Mouse (Mus musculus) thymus, postnatal 0 days (tissue): ENCODE results near the gene Serpinb6e. TPM values are rescaled to one million over a fixed set of nuclear protein-coding genes. Genes with fewer than 3 reads are reported as not detected.

Experiments used
- DNase-seq: peaks from one replicate; pipeline ENCODE4 v3.0.0-alpha.2; 2015; ENCODE audit warnings: low spot score
- polyA plus RNA-seq: library from polyadenylated mRNA; unstranded; fragments of >200 nt; fragmentation: Nextera tagmentation; extraction: Ambion mirVana; gene quantifications from 2 replicates; pipeline ENCODE4 v1.2.1, GENCODE M21; 2015

Gene Serpinb6e
- polyA plus RNA-seq = not detected in 2 replicates

DNA sequence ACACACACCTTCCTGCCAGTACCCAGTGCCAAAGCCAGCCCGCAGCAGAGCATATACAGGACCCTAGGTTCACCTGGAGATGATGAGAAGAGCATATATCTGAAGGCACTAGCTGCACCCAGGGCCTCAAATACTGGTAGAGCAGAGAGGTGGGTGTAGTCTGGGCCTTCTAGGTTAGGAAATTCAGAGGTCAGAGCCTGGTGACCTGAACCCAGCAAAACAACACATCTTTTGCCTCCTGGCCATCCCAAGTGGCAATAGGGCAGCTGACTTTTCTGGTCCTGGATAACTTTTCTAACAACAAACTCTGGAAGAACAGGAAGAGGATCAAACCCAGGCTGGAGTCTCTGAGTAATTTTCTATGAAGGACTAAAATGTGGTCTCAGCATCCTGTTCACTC lies at the start of gene Serpinb6e:
Gene Serpinb6e (minus strand): TSS at position 101 of the 400 bp plus-strand sequence.
- DNase-seq = no peak

DNA sequence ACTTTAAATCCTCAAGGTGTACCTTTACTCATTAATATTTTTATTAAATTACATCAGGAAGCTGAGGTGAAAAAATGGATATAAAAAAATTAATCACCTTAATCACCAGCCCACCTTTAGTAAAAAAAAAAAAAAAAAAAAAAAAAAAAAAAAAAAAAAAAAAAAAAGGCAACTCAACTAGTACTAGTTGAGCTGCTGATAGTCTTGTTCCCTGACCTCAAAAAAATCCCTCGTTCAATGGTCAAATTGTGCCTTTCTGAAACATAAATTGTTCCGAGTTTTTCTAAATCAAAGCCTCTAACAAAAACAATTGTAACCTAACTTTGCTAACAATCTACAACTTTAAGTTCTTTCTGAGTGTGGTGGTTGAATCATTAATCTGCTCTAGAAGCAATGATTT lies 12.5 kb downstream of the Serpinb6e start:
- no peak for DNase-seq

DNA sequence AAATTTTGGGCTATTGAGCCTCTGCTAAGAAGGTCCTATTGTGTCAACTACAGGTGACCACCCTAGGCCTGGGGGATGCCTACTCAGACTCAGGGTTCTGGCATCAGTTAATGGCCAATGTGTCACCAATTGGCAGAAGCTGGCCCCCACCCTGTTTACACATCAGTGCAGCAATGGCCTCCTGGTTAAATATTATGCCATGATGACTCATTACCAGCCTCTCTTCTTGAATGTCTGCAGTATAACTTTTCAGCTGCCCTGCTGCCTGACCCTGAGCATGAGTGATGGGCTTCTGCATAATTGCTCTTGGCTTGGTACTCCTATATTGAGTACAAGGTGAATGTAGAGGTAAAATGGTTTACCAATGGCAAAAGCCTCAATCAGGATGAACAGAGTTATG lies 19.8 kb downstream of the Serpinb6e start:
- DNase-seq = no peak

DNA sequence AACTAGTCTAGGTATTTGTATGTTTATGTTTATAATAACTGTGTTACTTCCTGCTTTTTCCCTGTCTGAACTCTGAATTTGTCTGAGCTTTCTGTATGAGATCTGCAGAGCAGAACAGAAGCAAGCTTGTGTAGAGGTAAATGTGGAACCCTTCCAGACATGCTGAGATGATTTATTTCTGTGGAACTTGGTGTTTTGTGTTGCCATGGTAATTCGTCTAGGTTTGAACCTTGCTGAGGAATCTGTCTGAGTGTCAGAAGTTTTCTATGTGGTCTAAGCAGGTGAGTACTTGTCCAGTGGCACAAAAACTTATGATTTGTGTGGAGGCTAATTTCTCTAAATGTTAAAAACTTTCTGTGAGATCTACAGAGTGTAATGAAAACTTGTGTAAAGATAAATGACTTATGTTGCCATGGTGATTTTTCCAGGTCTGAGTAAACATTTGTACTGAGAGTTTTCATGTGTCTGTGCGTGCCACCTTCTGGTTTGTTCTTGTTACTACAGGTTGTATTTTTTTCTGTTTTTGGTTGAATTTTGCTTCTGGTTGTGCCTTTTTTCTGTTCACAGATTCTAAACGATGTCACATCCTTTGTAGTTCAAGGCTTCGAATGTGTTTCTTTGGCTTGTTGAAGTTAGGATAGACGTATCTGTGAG lies 21.6 kb downstream of the Serpinb6e start:
- no peak for DNase-seq

Other genes with a start within 250 kb of the Serpinb6e start
- gene Serpinb6d, start 182.0 kb downstream of the Serpinb6e start, polyA plus RNA-seq = not detected in 2 replicates
- gene Serpinb6c, start 62.3 kb upstream of the Serpinb6e start, polyA plus RNA-seq = 1.3 and 1.6 TPM in 2 replicates
- gene Nqo2, start 121.3 kb upstream of the Serpinb6e start, polyA plus RNA-seq = 10.9 and 13.0 TPM in 2 replicates
- gene Ripk1, start 159.0 kb upstream of the Serpinb6e start, polyA plus RNA-seq = 12.9 and 13.5 TPM in 2 replicates
- gene Serpinb6a, start 159.4 kb upstream of the Serpinb6e start, polyA plus RNA-seq = 73.8 and 89.4 TPM in 2 replicates
- 64.5 and 68.7 TPM in 2 replicates for gene Bphl, start 194.2 kb upstream of the Serpinb6e start, polyA plus RNA-seq
- 204 and 248 TPM in 2 replicates for gene Tubb2a, start 234.6 kb upstream of the Serpinb6e start, polyA plus RNA-seq